Mouse (Mus musculus) c-Kit-positive CD71-negative TER-119-negative erythroid progenitor cells, embryonic 14.5 days (primary cell): ENCODE data around the gene Clec16a.
A peak's percentile ranks its signal among the peaks of the same experiment; 100 is the strongest.

ENCODE experiments used
- DNase-seq: peaks from one replicate; pipeline ENCODE4 v3.0.0-alpha.2; 2013; ENCODE audit warnings: low read depth

The Clec16a gene

GRCm38 (mm10) chr16:10585165-10585564 is 40.0 kb downstream of the Clec16a start:
- no peak for DNase-seq

- no peak for DNase-seq
Measured at GRCm38 (mm10) chr16:10586546-10586945, 41.4 kb downstream of the Clec16a start.

- no peak for DNase-seq
Measured at GRCm38 (mm10) chr16:10599888-10600740, 55.0 kb downstream of the Clec16a start.

- no peak for DNase-seq
Measured at GRCm38 (mm10) chr16:10607802-10608201, 62.7 kb downstream of the Clec16a start.

- no peak for DNase-seq
Measured at GRCm38 (mm10) chr16:10609921-10610320, 64.8 kb downstream of the Clec16a start.

GRCm38 (mm10) chr16:10610801-10611200 is 65.7 kb downstream of the Clec16a start:
- DNase-seq: no peak

GRCm38 (mm10) chr16:10611306-10611705 is 66.2 kb downstream of the Clec16a start:
- no peak for DNase-seq

- no peak for DNase-seq
Measured at GRCm38 (mm10) chr16:10613996-10614395, 68.9 kb downstream of the Clec16a start.

GRCm38 (mm10) chr16:10620961-10621614 is 75.9 kb downstream of the Clec16a start:
- no peak for DNase-seq

GRCm38 (mm10) chr16:10621710-10622109 is 76.6 kb downstream of the Clec16a start:
- no peak for DNase-seq

GRCm38 (mm10) chr16:10626116-10626515 is 81.0 kb downstream of the Clec16a start:
- no peak for DNase-seq

GRCm38 (mm10) chr16:10627136-10627668 is 82.1 kb downstream of the Clec16a start:
- DNase-seq: no peak

- no peak for DNase-seq
Measured at GRCm38 (mm10) chr16:10628030-10628555, 83.0 kb downstream of the Clec16a start.

GRCm38 (mm10) chr16:10628960-10629359 is 83.8 kb downstream of the Clec16a start:
- no peak for DNase-seq

GRCm38 (mm10) chr16:10629361-10629760 is 84.2 kb downstream of the Clec16a start:
- DNase-seq: no peak

GRCm38 (mm10) chr16:10634940-10635339 is 89.8 kb downstream of the Clec16a start:
- no peak for DNase-seq

GRCm38 (mm10) chr16:10637898-10638297 is 92.8 kb downstream of the Clec16a start:
- DNase-seq: no peak

- peak; percentile 34 for DNase-seq
Measured at GRCm38 (mm10) chr16:10639111-10639889, 94.2 kb downstream of the Clec16a start.

- peak; percentile 73 for DNase-seq
Measured at GRCm38 (mm10) chr16:10640041-10640440, 94.9 kb downstream of the Clec16a start.

- no peak for DNase-seq
Measured at GRCm38 (mm10) chr16:10641146-10641545, 96.0 kb downstream of the Clec16a start.

- DNase-seq: peak; percentile 18
Measured at GRCm38 (mm10) chr16:10642857-10643633, 97.9 kb downstream of the Clec16a start.
